Comparison of ENCODE assay signal across 11 mouse cellular contexts in genomic region chr5:131007198-131007597, GRCm38 (mm10).
DNase-seq lines count a peak whose midpoint lies in the region; ATAC-seq and TF ChIP-seq lines count a peak whose summit lies in the region.
"Had no signal": no experiment of that assay in that cellular context is flagged by ENCODE, and none has a peak within 500 bp of the region (broad histone marks: within the 10 kb centered on the region; RNA-seq: fewer than 3 reads in every experiment).

No protein-coding gene starts in this region.

- ATAC-seq in forebrain, embryonic 13.5 days: peak; percentile 81
- ATAC-seq in forebrain, embryonic 12.5 days (ENCODE audit: low FRiP score): no peak
- ATAC-seq in kidney, embryonic 16.5 days (ENCODE audit: low FRiP score, low TSS enrichment): no peak
- ATAC-seq in liver, postnatal 0 days: no peak
- ATAC-seq: Patski had no signal

- no peak for TF ChIP-seq CTCF in liver, postnatal 0 days (IDR thresholded peaks at IDR 0.05; ENCODE audit: low read depth)

- DNase-seq in cerebellum, adult 18-20 months: peak; percentile 91 to 94
- peak; percentile 31 to 45 for DNase-seq in heart, adult 9 months (ENCODE audit: low spot score in 2 of 2)
- DNase-seq in left cerebral cortex, adult 8-10 months (ENCODE audit: low spot score in 2 of 2): peak; percentile 34 to 75
- DNase-seq in kidney, postnatal 4 days: no peak
- DNase-seq in liver, postnatal 0 days: no peak

- H3K27ac ChIP-seq in forebrain, embryonic 13.5 days: peak overlapping the region; percentile 55
- no peak overlapping the region for H3K27ac ChIP-seq in forebrain, embryonic 12.5 days
- no peak overlapping the region for H3K27ac ChIP-seq in kidney, embryonic 16.5 days (ENCODE audit: low read length)
- H3K27ac ChIP-seq in liver, postnatal 0 days (ENCODE audit: low read depth): no peak overlapping the region
- H3K27ac ChIP-seq: heart, embryonic 13.5 days; liver, embryonic 13.5 days had no signal

- no peak overlapping the region for H3K4me3 ChIP-seq in forebrain, embryonic 13.5 days
- no peak overlapping the region for H3K4me3 ChIP-seq in forebrain, embryonic 12.5 days (replicated peaks)
- H3K4me3 ChIP-seq in kidney, embryonic 16.5 days (ENCODE audit: low read length): no peak overlapping the region
- no peak overlapping the region for H3K4me3 ChIP-seq in liver, postnatal 0 days (ENCODE audit: low read depth, low read length)
- H3K4me3 ChIP-seq: heart, embryonic 13.5 days; liver, embryonic 13.5 days had no signal

- H3K4me1 ChIP-seq in forebrain, embryonic 13.5 days: 0 out of 2 replicates have a peak, but pooled peaks cover 7% of the 10 kb centered on the region
- no peaks in the 10 kb centered on the region for H3K4me1 ChIP-seq in forebrain, embryonic 12.5 days
- H3K4me1 ChIP-seq in kidney, embryonic 16.5 days (ENCODE audit: insufficient read depth, low read length): no peaks in the 10 kb centered on the region
- H3K4me1 ChIP-seq in liver, postnatal 0 days (ENCODE audit: insufficient read depth): no peaks in the 10 kb centered on the region
- H3K4me1 ChIP-seq: heart, embryonic 13.5 days; liver, embryonic 13.5 days had no signal

- 0 out of 2 replicates have a peak, but pooled peaks cover 5% of the 10 kb centered on the region for H3K9me3 ChIP-seq in forebrain, embryonic 13.5 days (replicated peaks)
- 0 out of 2 replicates have a peak, but pooled peaks cover 2% of the 10 kb centered on the region for H3K9me3 ChIP-seq in forebrain, embryonic 12.5 days
- H3K9me3 ChIP-seq in kidney, embryonic 16.5 days (ENCODE audit: low read length): 0 out of 2 replicates have a peak, but pooled peaks cover 3% of the 10 kb centered on the region
- no peaks in the 10 kb centered on the region for H3K9me3 ChIP-seq in liver, postnatal 0 days (ENCODE audit: low read length)
- H3K9me3 ChIP-seq: liver, embryonic 13.5 days had no signal

- WGBS in forebrain, embryonic 13.5 days: 54% methylated on average over 7 of the region's 7 CpGs
- 74% methylated on average over 7 of the region's 7 CpGs for WGBS in forebrain, embryonic 12.5 days
- WGBS in kidney, embryonic 16.5 days: 80% methylated on average over 7 of the region's 7 CpGs
- 69% methylated on average over 7 of the region's 7 CpGs for WGBS in liver, postnatal 0 days (ENCODE audit: insufficient replicate concordance)

- H3K27me3 ChIP-seq in forebrain, embryonic 13.5 days: no peaks in the 10 kb centered on the region
- no peaks in the 10 kb centered on the region for H3K27me3 ChIP-seq in forebrain, embryonic 12.5 days
- no peaks in the 10 kb centered on the region for H3K27me3 ChIP-seq in kidney, embryonic 16.5 days (ENCODE audit: insufficient read depth, low read length)
- no peaks in the 10 kb centered on the region for H3K27me3 ChIP-seq in liver, postnatal 0 days (ENCODE audit: insufficient read depth, low read length)
- H3K27me3 ChIP-seq: heart, embryonic 13.5 days; liver, embryonic 13.5 days; Patski had no signal

- H3K9ac ChIP-seq in forebrain, embryonic 13.5 days: no peak overlapping the region
- no peak overlapping the region for H3K9ac ChIP-seq in forebrain, embryonic 12.5 days
- no peak overlapping the region for H3K9ac ChIP-seq in kidney, embryonic 16.5 days (replicated peaks; ENCODE audit: low read length)
- no peak overlapping the region for H3K9ac ChIP-seq in liver, postnatal 0 days (replicated peaks)
- H3K9ac ChIP-seq: heart, embryonic 13.5 days; liver, embryonic 13.5 days had no signal

- H3K4me2 ChIP-seq in forebrain, embryonic 13.5 days: no peak overlapping the region
- H3K4me2 ChIP-seq in forebrain, embryonic 12.5 days: no peak overlapping the region
- H3K4me2 ChIP-seq in kidney, embryonic 16.5 days (replicated peaks; ENCODE audit: low read depth, low read length): no peak overlapping the region
- no peak overlapping the region for H3K4me2 ChIP-seq in liver, postnatal 0 days (ENCODE audit: low read depth, low read length)
- H3K4me2 ChIP-seq: heart, embryonic 13.5 days; liver, embryonic 13.5 days had no signal

- TF ChIP-seq EP300 in liver, postnatal 0 days (IDR thresholded peaks at IDR 0.05; ENCODE audit: low read depth): no peak

- H3K36me3 ChIP-seq in forebrain, embryonic 13.5 days (ENCODE audit: poor library complexity, severe bottlenecking): no peaks in the 10 kb centered on the region
- H3K36me3 ChIP-seq in forebrain, embryonic 12.5 days (replicated peaks): no peaks in the 10 kb centered on the region
- no peaks in the 10 kb centered on the region for H3K36me3 ChIP-seq in kidney, embryonic 16.5 days (ENCODE audit: insufficient read depth, low read length)
- no peaks in the 10 kb centered on the region for H3K36me3 ChIP-seq in liver, postnatal 0 days (replicated peaks; ENCODE audit: insufficient read depth, low read length)
- H3K36me3 ChIP-seq: heart, embryonic 13.5 days; liver, embryonic 13.5 days had no signal

Comparison
In these comparisons a context has a peak if more than half of its experiments do, and no peak if none do; other contexts are left out.
1. DNase-seq: peak in cerebellum, adult 18-20 months (2 of 2), heart, adult 9 months (2 of 2) and left cerebral cortex, adult 8-10 months (2 of 2); none in kidney, postnatal 4 days (0 of 2) and liver, postnatal 0 days (single experiment).